Mouse (Mus musculus): ENCODE measurements around the gene March9.

DNA sequence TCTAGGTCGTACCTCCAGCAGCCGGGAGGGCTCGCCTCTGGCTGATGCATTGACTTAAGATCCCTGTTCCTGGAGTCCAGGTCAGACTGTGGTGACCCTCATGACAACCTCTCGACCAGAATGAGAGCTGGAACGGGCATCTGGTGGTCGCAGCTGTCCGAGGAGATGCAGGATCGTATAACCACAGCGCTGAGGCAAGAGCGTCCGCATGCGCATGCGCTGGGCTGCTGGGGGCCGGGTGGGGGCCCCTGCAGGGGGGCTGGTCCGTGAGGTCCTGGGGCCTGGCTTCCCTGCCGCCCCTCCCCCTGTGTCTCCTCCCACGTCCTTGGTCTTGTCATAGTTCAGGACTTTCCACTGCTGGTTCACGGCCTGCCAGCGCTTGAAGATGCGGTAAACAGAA lies 3.5 kb downstream of the March9 start:
- TF ChIP-seq CTCF (IDR thresholded peaks at IDR 0.05; ENCODE audit: insufficient read depth, low read length) = no peak
- TF ChIP-seq POLR2A (IDR thresholded peaks at IDR 0.05; ENCODE audit: borderline replicate concordance, extremely low read depth, low read depth, low read length) = no peak
